Mouse (Mus musculus): Measurements from ENCODE around the gene Atp2b2. TPM values are rescaled to one million over a fixed set of nuclear protein-coding genes. Genes with fewer than 3 reads are reported as not detected.

The Atp2b2 gene
- polyA plus RNA-seq, 1 experiment from 2014 or later, result 13.4 TPM

DNA sequence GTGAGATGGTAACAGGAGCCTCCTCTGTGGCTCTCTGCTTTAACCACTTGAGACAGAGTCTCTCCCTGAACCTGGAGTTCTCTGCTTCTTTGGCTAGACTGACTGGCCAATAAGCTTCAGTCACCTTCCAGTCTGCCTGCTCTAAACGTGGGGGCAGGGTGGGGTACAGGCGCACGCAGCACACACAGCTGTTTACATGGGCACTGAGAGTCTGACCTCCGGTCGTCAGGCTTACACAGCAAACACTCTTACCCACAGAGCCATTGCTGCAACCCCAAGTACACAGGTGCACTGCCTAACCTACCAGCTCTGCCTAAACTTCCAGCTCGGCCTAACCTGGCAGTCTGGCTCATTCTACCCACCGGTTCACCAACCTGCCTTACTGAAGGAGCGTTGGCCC is 251.4 kb downstream of the Atp2b2 start:
- Histone ChIP-seq H3K9me3 (replicated peaks; ENCODE audit: control insufficient read depth, low read length) (no peaks in the 10 kb centered on the region), H3K4me3 (ENCODE audit: low read depth, low read length) (no peak overlapping the region), H3K27me3 (replicated peaks; ENCODE audit: control insufficient read depth, insufficient read depth, low read length) (no peaks in the 10 kb centered on the region), H3K4me2 (ENCODE audit: low read length) (no peak overlapping the region), H3K27ac (ENCODE audit: low read depth, low read length) (no peak overlapping the region), H3K4me1 (ENCODE audit: control insufficient read depth, insufficient read depth, low read length) (peaks cover 6% of the 10 kb centered on the region), H3K36me3 (ENCODE audit: control insufficient read depth, insufficient read depth, low read length) (peaks cover 32% of the 10 kb centered on the region), H3K9ac (ENCODE audit: low read length) (no peak overlapping the region)
- DNase-seq (ENCODE audit: low spot score), result no peak
- no peak for ATAC-seq
- 82% methylated on average over 8 of the region's 8 CpGs for WGBS

DNA sequence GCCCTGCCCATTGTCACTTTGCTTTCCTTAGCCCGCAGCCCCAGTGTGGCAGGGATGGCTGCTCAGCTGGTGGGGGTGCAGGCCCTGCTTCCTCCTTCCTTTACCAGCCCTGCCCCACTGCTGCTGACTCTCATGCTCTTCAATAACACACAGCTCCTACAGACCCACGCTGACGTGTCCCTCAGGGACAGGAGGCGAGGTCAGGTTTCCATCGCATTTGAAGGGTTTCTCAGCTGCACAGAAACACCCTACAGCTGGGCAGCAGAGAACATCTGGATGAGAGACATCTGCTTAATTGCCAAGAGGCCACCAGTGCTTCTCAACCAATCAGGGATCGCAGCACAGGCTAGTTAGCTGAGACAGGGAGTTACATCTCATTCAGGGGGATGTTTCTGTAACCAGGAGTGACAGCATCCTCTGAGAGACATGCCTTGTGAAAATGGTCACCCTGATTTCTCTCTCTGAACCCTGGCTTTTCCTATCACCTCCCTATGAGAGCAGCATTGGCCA is 254.9 kb downstream of the Atp2b2 start:
- no peak overlapping the region for H3K4me3 ChIP-seq (ENCODE audit: low read depth, low read length)
- H3K4me2 ChIP-seq (ENCODE audit: low read length), result no peak overlapping the region
- no peaks in the 10 kb centered on the region for H3K9me3 ChIP-seq (replicated peaks; ENCODE audit: control insufficient read depth, low read length)
- H3K27ac ChIP-seq (ENCODE audit: low read depth, low read length), result no peak overlapping the region
- H3K27me3 ChIP-seq (replicated peaks; ENCODE audit: control insufficient read depth, insufficient read depth, low read length), result no peaks in the 10 kb centered on the region
- H3K4me1 ChIP-seq (ENCODE audit: control insufficient read depth, insufficient read depth, low read length), result no peaks in the 10 kb centered on the region
- WGBS, result 58% methylated on average over 6 of the region's 6 CpGs
- no peak for DNase-seq (ENCODE audit: low spot score)
- no peak for ATAC-seq
- no peak overlapping the region for H3K9ac ChIP-seq (ENCODE audit: low read length)
- peaks cover 18% of the 10 kb centered on the region for H3K36me3 ChIP-seq (ENCODE audit: control insufficient read depth, insufficient read depth, low read length)

DNA sequence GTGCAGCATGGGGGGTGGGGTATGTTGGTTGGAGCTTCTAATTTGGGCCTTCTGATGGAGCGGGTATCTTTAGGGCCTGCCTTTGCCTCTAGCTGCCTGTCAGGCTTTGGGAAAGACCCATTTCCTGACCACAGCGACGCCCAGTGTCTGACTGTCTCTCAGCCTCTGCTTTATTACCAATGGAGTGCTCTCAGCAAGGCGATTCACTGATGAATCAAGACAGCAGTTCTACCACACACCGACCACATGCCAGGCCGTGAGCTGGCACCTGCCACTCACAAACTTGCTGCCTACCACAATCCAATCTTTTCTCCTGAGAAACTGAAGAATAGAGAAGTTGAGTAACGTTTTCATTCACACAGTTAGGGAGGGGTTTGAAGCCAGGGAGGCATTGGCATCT is 256.8 kb downstream of the Atp2b2 start:
- Histone ChIP-seq H3K9ac (ENCODE audit: low read length) (no peak overlapping the region), H3K4me2 (ENCODE audit: low read length) (no peak overlapping the region), H3K4me3 (ENCODE audit: low read depth, low read length) (no peak overlapping the region), H3K27ac (ENCODE audit: low read depth, low read length) (no peak overlapping the region), H3K4me1 (ENCODE audit: control insufficient read depth, insufficient read depth, low read length) (no peaks in the 10 kb centered on the region), H3K27me3 (replicated peaks; ENCODE audit: control insufficient read depth, insufficient read depth, low read length) (no peaks in the 10 kb centered on the region), H3K36me3 (ENCODE audit: control insufficient read depth, insufficient read depth, low read length) (peaks cover 20% of the 10 kb centered on the region), H3K9me3 (replicated peaks; ENCODE audit: control insufficient read depth, low read length) (no peaks in the 10 kb centered on the region)
- ATAC-seq (no peak), DNase-seq (ENCODE audit: low spot score) (no peak)
- 88% methylated on average over 7 of the region's 7 CpGs for WGBS

DNA sequence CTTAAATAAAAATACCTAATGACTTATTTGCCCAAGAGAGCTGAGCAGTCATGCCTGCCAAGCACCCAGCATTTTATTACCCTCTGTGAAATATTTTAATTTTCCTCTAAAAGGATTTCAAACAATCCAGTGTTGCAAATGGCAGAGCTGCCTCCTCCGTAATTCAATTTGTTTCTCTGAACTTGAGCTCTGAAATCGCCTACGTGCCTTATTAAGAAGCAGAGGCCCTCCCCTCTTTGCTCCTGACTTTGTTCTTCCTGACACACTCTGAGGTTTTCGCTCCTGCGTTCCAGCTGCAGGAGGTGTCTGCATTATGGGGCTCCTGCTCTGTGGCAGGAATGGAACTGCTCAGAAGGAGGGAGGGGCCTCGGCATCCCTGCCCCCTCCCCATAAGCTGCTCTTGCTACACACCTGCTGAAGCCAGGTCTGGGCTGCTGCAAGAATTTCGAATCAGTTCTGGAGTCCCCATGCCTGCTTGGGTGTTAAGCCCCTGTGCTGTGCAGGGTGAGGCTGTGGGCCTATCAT is 264.1 kb downstream of the Atp2b2 start:
- no peak for ATAC-seq
- Histone ChIP-seq H3K9ac (ENCODE audit: low read length) (no peak overlapping the region), H3K36me3 (ENCODE audit: control insufficient read depth, insufficient read depth, low read length) (peaks cover 15% of the 10 kb centered on the region)

DNA sequence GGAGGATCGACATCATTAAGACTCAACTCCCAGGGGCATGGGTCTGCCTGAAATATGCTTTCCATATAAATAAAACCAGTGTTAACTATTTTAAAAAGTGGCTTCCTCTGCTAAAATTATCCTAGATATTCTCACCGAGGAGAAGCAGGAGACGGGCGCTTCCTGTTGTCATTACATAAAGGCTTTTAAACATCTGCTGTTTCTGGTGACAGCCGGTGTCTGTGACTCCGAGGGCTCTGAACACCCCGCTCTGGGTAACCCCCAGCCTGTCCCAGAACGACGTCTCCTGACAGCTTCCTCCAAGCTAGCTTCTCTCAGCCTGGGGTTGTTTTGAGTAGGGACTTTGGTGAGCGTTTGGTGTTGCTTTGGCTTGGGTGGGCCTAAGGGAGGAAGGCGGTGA is 273.6 kb downstream of the Atp2b2 start:
- Histone ChIP-seq H3K4me3 (ENCODE audit: low read depth, low read length) (no peak overlapping the region), H3K4me1 (ENCODE audit: control insufficient read depth, insufficient read depth, low read length) (no peaks in the 10 kb centered on the region), H3K27me3 (replicated peaks; ENCODE audit: control insufficient read depth, insufficient read depth, low read length) (no peaks in the 10 kb centered on the region), H3K9me3 (replicated peaks; ENCODE audit: control insufficient read depth, low read length) (no peaks in the 10 kb centered on the region), H3K4me2 (ENCODE audit: low read length) (no peak overlapping the region), H3K27ac (ENCODE audit: low read depth, low read length) (no peak overlapping the region), H3K36me3 (ENCODE audit: control insufficient read depth, insufficient read depth, low read length) (peaks cover 39% of the 10 kb centered on the region), H3K9ac (ENCODE audit: low read length) (no peak overlapping the region)
- ATAC-seq (no peak), DNase-seq (ENCODE audit: low spot score) (no peak)
- 75% methylated on average over 11 of the region's 11 CpGs for WGBS

More for the DNA sequence above, 264.1 kb downstream of the Atp2b2 start:
- Histone ChIP-seq H3K27me3 (replicated peaks; ENCODE audit: control insufficient read depth, insufficient read depth, low read length) (no peaks in the 10 kb centered on the region), H3K4me2 (ENCODE audit: low read length) (no peak overlapping the region), H3K27ac (ENCODE audit: low read depth, low read length) (no peak overlapping the region), H3K9me3 (replicated peaks; ENCODE audit: control insufficient read depth, low read length) (no peaks in the 10 kb centered on the region), H3K4me1 (ENCODE audit: control insufficient read depth, insufficient read depth, low read length) (no peaks in the 10 kb centered on the region), H3K4me3 (ENCODE audit: low read depth, low read length) (no peak overlapping the region)
- 48% methylated on average over 7 of the region's 7 CpGs for WGBS
- no peak for DNase-seq (ENCODE audit: low spot score)

DNA sequence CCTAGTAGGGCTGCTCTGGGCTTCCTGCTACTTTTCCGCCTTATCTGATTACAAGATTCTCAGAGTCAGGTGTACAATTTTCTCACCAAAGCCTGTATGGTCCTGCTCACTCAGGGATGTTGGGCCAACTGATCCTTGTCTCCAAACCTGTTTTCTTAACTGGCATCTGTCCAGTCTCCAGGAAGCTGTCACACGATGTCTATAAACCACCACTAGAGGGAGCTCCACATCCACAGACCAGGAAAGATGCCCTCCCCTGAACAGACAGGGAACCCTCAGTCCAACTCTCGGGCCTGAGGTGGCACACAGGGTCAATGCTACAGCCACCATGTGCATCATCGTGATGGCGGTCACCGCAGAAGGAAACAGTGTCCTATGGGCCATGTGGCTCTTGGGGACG is 280.8 kb downstream of the Atp2b2 start:
- no peak overlapping the region for H3K27ac ChIP-seq (ENCODE audit: low read depth, low read length)
- no peaks in the 10 kb centered on the region for H3K9me3 ChIP-seq (replicated peaks; ENCODE audit: control insufficient read depth, low read length)
- ATAC-seq (peak; percentile 46; the same call in 1 of the 2 replicates), DNase-seq (ENCODE audit: low spot score) (peak; percentile 88)
- H3K4me3 ChIP-seq (ENCODE audit: low read depth, low read length), result no peak overlapping the region
- no peaks in the 10 kb centered on the region for H3K4me1 ChIP-seq (ENCODE audit: control insufficient read depth, insufficient read depth, low read length)
- WGBS, result 26% methylated on average over 7 of the region's 7 CpGs
- H3K4me2 ChIP-seq (ENCODE audit: low read length), result no peak overlapping the region
- peaks cover 56% of the 10 kb centered on the region for H3K36me3 ChIP-seq (ENCODE audit: control insufficient read depth, insufficient read depth, low read length)
- H3K27me3 ChIP-seq (replicated peaks; ENCODE audit: control insufficient read depth, insufficient read depth, low read length), result no peaks in the 10 kb centered on the region
- no peak overlapping the region for H3K9ac ChIP-seq (ENCODE audit: low read length)

DNA sequence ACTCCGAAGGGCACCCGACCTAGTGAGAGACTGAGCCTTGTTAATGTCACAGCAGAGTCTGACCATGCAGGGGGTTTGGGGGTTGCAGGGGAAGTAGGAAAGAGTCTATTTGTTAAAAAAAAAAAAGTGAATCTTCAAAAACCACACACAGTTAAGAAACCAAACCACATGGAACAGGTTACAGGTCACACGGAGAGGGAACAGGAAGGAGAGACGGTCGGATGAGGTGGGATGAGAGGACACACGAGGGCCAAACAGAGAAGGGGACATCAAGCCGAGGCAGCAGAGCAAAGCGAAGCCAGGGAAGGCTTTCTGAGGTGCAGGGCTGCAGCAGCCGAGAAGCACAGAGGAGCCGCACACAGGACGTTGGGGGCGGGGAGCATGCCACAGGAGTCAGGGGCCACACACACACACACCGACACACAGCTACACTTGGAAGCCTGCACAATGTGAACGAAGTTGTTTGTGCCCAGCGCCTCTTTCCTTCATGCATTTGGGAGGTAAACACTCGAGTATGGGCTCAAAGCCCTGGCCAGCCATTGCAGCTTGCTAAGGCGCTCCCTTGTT is 293.2 kb downstream of the Atp2b2 start:
- H3K4me3 ChIP-seq (ENCODE audit: low read depth, low read length), result no peak overlapping the region
- H3K27ac ChIP-seq (ENCODE audit: low read depth, low read length), result no peak overlapping the region
- WGBS, result 62% methylated on average over 17 of the region's 17 CpGs
- no peaks in the 10 kb centered on the region; the same call in 1 of the 2 replicates for H3K27me3 ChIP-seq (replicated peaks; ENCODE audit: control insufficient read depth, insufficient read depth, low read length)
- DNase-seq (ENCODE audit: low spot score), result no peak
- H3K4me2 ChIP-seq (ENCODE audit: low read length), result no peak overlapping the region
- H3K36me3 ChIP-seq (ENCODE audit: control insufficient read depth, insufficient read depth, low read length), result peaks cover 23% of the 10 kb centered on the region
- H3K9ac ChIP-seq (ENCODE audit: low read length), result no peak overlapping the region
- H3K9me3 ChIP-seq (replicated peaks; ENCODE audit: control insufficient read depth, low read length), result no peaks in the 10 kb centered on the region
- H3K4me1 ChIP-seq (ENCODE audit: control insufficient read depth, insufficient read depth, low read length), result no peaks in the 10 kb centered on the region
- no peak for ATAC-seq

DNA sequence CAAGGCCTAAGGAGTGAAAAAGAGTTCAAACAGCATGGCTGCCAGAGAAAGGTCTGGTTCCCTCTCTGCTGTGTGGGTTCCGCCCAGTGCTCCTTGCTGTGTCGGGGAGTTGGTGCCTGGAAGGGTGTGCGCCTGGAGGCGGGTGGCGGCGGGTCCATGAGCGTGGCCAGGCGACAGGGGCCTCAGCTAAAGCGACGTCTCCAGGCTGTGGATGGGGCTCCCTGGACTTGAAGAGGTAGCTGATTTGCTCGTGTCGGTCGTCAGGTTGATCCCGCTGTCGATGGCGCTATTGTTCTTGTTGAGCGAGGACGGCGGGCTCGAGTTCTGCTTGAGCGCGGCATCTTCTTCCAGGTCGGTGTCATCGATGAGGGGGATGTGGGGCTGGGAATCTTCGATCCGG is 294.1 kb downstream of the Atp2b2 start:
- Histone ChIP-seq H3K4me1 (ENCODE audit: control insufficient read depth, insufficient read depth, low read length) (no peaks in the 10 kb centered on the region), H3K9ac (ENCODE audit: low read length) (no peak overlapping the region), H3K4me3 (ENCODE audit: low read depth, low read length) (no peak overlapping the region), H3K36me3 (ENCODE audit: control insufficient read depth, insufficient read depth, low read length) (peaks cover 23% of the 10 kb centered on the region), H3K27me3 (replicated peaks; ENCODE audit: control insufficient read depth, insufficient read depth, low read length) (no peaks in the 10 kb centered on the region; the same call in 1 of the 2 replicates), H3K27ac (ENCODE audit: low read depth, low read length) (no peak overlapping the region), H3K4me2 (ENCODE audit: low read length) (no peak overlapping the region), H3K9me3 (replicated peaks; ENCODE audit: control insufficient read depth, low read length) (no peaks in the 10 kb centered on the region)
- 49% methylated on average over 26 of the region's 26 CpGs for WGBS
- ATAC-seq (no peak), DNase-seq (ENCODE audit: low spot score) (no peak)

DNA sequence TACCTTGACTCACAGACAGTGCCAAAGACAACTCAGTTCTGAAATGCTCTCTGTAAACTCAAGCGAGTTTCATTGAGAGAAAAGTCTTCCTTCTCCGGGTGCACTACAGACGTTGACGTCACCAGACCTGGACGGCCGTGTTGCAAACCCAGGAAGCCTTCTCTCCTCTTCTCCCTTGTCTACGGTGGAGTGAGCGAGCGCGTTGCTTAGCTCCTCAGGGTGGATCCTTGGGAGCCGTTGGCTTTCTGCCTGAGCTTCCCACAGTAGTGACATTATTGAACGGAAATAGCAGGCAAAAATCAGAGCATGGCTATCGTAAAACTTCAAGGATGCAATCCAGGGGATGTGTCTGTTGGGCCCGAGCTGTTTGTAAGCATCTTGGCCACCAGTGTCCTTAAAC is 295.1 kb downstream of the Atp2b2 start:
- Histone ChIP-seq H3K27me3 (replicated peaks; ENCODE audit: control insufficient read depth, insufficient read depth, low read length) (no peaks in the 10 kb centered on the region; the same call in 1 of the 2 replicates), H3K36me3 (ENCODE audit: control insufficient read depth, insufficient read depth, low read length) (peaks cover 19% of the 10 kb centered on the region), H3K4me3 (ENCODE audit: low read depth, low read length) (no peak overlapping the region), H3K4me2 (ENCODE audit: low read length) (no peak overlapping the region), H3K27ac (ENCODE audit: low read depth, low read length) (no peak overlapping the region), H3K4me1 (ENCODE audit: control insufficient read depth, insufficient read depth, low read length) (no peaks in the 10 kb centered on the region), H3K9ac (ENCODE audit: low read length) (no peak overlapping the region), H3K9me3 (replicated peaks; ENCODE audit: control insufficient read depth, low read length) (no peaks in the 10 kb centered on the region)
- WGBS, result 90% methylated on average over 14 of the region's 14 CpGs
- DNase-seq (ENCODE audit: low spot score), result no peak
- ATAC-seq, result no peak

All from forebrain, embryonic 14.5 days (tissue).